Mouse (Mus musculus) spleen, adult 2 months (tissue): Measurements from ENCODE around the gene Igf2r.

ENCODE experiments used
- CTCF ChIP-seq: fragments of 200-500 bp; IDR thresholded peaks from 2 replicates; pipeline ENCODE4 v1.5.1; 2011; ENCODE audit warnings: mild to moderate bottlenecking, inconsistent platforms; ENCODE audit not compliant: insufficient read depth, insufficient read length, insufficient replicate concordance; ENCODE audit errors: extremely low read depth
- POLR2A ChIP-seq: fragments of 200-500 bp; IDR thresholded peaks from 2 replicates; pipeline ENCODE4 v1.6.1; 2011; ENCODE audit warnings: low read depth, low read length, inconsistent platforms

GRCm38 (mm10) chr17:12658784-12659183, 110.7 kb downstream of the Igf2r start:
- no peak for TF ChIP-seq POLR2A
- no peak for TF ChIP-seq CTCF
